Mouse (Mus musculus): ENCODE results near the gene Col8a2.

The Col8a2 gene
- long read RNA-seq, experiment 1: 0 reads
- long read RNA-seq, experiment 2, partial matches to known transcripts: 0 of 3 reads
- long read RNA-seq, experiment 2, other reads (novel, unspliced or antisense): 3 of 3 reads

- intact Hi-C loops (cut with DNase I): no loop called here
Observed at GRCm38 (mm10) chr4:126286492-126286891, at the start of gene Col8a2. TSS of gene Col8a2 (plus strand) at chr4:126286793.

DNA sequence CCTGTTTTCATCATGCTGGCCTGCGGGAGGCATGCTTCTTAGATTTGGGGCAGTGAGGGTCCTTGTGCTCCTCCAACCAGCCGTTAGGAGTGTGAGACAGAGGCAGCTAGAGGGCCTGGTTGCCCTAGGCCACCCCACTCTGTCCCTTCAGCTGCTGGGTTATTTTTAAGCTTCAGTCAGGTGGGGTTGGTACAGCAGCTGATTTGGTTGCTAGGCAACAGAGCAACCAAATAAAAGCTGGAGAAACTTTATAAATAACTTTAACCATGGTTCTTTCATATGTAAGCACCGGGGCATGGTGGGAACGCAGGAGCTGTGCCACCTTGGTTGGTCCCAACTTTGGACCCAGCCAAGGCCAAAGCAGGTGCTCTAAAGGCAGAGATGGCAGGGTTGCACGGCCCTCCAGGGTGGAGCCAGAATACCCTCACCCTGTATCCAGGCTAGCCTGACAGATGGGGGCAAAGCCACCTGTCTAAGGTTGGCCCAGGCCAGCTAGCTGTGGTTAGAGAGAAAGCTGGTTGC, 48.8 kb upstream of the Col8a2 start:
- intact Hi-C loops (cut with DNase I): no loop called here

DNA sequence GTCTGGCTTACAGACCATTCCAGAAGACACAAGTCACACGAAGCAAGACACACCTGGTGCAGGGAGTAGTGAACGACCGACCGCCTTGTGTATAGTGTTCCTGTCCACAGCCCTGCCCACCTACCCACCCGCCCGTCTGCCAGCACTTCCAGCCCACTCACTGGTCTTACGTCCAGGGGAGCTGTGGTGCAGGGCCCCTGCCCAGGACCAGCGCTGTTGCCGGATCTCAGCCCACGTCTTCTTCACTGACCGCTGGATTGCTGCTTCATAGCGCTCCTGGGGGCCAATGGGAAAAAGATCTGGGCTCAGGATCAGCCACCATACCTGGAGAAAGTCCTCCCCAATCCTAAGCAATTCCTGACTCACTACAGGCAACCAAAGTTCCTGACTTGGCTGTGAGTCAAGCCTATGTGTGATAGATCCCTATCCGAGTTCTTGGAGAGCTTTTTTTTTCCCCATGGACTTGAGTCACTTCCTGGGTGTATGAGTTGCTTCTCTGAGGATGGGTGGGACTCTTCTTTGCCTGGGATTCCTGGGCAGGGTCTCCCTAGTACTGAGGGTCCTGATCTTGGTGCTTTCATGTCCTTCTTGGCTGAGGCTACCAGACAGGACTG, 46.6 kb upstream of the Col8a2 start:
- intact Hi-C loops (cut with DNase I): no loop called here

DNA sequence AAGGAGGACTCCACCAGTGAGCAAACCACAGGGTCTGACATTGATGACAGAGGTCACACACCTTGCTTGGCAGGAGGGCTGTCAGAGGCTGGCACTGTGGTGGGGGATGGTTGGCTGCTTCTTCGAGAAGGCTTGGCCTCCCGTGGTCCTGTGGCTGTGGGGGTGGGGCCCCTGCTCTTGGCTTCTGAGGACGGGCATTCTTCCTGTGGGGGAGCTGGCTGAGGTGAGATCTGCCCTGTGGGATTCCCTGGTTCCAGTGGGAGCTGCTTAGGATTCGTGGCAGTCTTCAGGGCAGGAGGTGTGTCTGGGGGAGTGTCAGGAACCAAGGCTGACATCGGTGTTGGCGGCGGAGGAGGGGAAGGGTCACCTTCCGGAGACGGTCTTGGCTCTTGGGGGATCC, 44.6 kb upstream of the Col8a2 start:
- intact Hi-C loops (cut with DNase I): no loop called here

- intact Hi-C loops (cut with DNase I): no loop called here
Observed at GRCm38 (mm10) chr4:126242510-126242909, 44.1 kb upstream of the Col8a2 start.

GRCm38 (mm10) chr4:126246202-126246889, 40.2 kb upstream of the Col8a2 start:
- intact Hi-C loops (cut with DNase I): no loop called here

DNA sequence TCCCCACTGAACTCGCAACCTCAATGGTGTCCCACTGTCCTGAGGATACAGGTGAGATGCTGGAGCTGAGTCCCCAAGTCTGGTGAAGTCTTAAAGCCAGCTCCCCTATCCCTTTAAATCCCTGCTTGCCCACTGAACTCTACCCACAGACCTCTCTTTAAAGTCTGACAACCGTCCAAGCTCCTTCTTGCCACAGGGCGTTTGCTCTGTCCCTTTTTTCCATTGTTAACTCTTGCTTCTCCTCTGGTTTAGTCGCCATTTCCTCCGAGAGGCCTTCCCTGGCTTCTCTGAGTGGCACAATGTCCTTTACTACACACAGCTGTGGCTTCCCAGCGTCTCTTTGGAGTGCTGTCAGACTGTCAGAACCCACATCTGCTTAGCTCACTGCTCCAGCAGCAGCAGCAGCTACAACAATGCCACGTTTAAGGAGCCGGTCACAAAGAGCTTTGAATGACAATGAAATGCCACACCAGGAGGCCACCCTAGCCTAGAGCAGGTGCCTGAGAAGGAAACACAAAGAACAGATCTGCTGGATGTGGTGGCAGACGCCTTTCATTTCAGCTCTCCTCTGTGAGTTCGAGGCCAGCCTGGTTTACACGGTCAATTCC, 38.2 kb upstream of the Col8a2 start:
- intact Hi-C loops (cut with DNase I): no loop called here

DNA sequence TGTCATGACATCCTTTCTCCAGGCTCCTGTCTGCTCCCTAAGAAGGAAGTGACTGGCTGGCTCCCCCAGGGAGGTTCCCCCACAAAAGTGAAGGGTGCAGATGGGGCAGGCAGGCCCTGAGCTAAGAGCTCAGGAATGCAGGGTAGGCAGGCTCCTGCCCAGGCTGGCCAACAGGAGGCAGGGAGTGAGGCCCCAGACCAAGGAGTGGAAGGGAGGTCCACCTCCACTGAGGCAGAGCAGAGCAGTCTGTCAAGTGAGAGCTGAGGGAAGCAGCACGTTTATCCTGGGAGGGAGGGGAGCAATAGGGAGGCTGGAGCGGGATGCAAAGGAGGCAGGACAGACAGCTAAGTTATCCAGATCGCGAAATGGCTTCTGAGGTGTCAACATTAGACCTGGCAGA, 35.9 kb upstream of the Col8a2 start:
- intact Hi-C loops (cut with DNase I): no loop called here

DNA sequence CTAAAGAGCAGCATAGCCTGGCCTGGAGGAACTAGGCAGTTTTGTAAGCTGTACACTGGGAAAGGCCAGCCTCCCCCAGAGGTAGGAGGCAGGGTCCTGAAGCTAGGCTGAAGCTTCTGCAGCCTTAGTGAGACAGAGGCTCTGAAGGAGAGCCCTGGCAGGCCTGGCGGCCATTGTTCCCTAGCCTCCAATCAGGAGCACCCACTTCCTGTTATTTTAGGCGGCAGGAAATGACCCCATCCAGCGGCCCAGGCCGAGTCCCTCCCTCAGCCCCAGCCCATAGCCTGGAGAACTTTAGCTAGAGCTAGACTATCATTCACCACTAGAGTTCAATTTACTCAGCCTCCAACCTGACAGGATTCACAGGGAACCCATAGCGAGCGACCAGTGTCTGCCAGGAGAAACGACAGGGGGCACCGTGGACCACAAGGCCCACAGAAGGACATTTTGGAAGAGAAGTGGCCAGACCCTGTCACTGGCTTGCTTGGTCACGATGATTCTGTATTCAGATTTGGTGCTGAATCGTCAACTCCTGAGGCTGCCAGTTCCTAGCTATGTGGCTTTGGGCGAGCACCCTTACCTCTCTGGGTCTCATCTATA, 34.8 kb upstream of the Col8a2 start:
- intact Hi-C loops (cut with DNase I): no loop called here

DNA sequence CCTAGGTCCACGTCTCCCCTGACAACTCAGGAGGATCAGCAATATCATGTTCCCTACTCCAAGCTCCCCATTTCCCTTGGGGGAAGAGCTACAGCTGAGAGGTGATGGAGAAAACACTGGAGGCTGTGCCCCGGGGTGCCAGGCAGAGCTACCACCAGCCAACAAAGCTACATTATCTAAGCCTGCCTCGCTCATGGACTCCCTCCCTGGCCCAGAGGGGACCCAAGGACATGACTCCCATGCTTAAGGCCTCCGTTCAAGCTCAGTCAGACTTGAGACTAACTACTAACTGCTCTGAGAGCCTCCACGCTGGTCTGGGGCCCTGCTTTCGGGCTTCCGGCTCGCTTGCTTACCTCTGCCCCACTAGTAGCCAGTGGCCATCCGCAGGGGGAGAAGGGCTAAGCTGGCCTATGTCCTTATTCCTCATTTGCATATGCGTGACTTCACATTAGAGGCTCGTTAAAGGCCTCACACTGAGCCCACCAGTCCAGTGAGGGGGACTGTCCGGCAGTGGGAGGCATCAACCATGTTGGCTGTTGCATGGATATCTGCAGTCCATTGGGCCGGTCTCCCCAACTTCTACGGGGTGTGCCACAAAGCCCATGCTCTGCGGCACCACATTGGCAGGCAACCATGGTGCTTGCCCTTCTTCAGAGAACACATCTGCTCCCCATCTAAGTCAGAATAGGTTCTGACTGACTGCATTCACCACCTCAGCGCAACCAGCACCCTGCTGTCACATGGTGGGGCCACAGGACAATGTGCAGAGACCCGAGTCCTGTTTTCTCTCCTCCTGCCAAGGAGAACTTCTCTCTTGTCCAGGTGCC, 34.0 kb upstream of the Col8a2 start:
- intact Hi-C loops (cut with DNase I): no loop called here

DNA sequence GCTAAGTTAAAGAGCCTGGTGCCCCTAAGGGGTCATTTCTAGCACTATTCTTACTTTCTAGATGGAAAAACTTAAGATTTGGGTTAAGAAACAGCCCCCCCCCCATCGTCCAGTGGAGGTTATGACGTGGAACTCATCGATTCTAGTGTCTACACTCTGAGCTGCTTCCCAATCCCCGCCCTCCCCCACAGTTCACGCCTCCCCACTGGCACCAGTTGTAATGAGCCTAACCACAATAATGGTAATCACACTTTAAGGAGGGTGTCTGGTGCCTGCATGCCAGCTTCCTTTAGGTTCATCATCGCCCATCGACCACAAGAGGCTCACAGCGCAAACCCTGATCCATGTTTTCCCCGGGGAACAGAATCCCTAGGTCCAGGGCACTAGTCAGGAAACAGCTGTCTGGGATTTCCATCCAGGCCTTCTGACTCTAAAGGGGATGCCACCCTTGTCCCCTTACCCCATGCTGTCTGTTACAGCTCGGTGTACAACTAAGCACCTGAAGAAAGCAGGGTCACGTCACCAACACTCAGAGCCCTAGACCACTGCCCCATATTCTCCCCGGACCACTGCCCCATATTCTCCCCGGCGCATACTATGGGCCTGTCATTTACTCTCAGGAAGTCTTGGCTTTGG, 32.8 kb upstream of the Col8a2 start:
- intact Hi-C loops (cut with DNase I): no loop called here

DNA sequence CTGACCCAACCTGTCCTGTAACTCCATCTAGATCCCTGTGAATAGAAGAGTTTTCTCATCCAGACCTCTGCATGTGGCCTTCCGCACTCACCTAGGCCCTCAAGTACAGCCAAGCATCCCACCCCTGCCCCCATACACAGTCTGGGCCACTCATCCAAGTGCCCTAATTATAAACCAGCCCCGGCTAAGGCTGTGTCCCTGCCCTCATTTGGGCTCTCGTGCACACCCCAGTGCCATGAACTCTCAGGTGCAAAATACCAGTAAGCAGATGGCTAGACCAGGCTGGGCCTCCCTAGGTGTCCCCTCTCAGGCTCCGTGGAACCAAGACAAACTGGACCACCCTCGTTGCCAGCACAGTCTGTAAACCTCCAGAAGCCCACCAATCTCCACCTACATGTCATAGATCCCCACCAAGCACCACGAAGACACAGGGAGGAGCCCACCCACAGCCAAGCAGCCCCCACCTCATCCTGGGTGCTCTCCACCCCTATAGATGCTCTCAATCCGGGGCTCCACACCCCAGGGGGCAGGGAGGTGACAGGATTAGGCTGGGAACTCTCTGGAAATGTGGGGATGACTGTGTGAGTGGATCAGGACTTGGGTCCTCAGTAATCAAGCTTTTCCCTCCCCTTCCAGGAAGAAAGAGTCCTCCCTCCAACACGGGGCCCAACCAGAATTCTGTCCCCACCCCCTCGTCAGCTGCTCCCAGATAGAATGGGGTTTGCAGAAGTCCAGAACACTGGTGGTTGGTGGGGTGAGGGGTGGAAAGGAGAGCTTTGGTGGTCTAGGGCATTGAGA, 32.1 kb upstream of the Col8a2 start:
- intact Hi-C loops (cut with DNase I): no loop called here

- intact Hi-C loops (cut with DNase I): no loop called here
Observed at GRCm38 (mm10) chr4:126255113-126256001, 31.2 kb upstream of the Col8a2 start.

GRCm38 (mm10) chr4:126256131-126256791, 30.3 kb upstream of the Col8a2 start, which contains the start of gene Map7d1:
TSS of gene Map7d1 (minus strand) at chr4:126256343.
- intact Hi-C loops (cut with DNase I): no loop called here

- intact Hi-C loops (cut with DNase I): no loop called here
Observed at GRCm38 (mm10) chr4:126256967-126257881, 29.4 kb upstream of the Col8a2 start.

DNA sequence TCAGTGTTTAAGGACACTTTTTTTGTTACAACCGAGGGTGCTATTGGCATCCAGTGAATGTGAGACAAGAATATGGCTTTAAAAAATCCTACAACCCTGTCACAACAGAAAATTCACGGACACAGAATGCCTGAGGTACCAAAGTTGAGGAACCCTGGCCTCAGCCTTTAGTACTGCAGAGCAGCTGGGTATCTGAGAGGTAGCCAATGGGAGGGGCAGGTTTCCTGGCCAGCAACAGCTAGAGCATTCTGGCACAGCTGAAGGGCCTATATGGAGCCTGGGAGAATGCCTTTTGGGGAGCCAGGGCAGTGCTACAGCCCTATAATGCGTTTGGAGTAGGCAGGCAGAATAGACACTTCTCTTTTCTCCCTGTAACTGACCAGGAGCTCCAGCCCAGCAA, 27.5 kb upstream of the Col8a2 start:
- intact Hi-C loops (cut with DNase I): no loop called here
